Mouse (Mus musculus) gastrocnemius, postnatal 36 days (tissue): ENCODE results near the gene Tbc1d1. TPM values are rescaled to one million over a fixed set of nuclear protein-coding genes. Genes with fewer than 3 reads are reported as not detected.

Experiments
- DNase-seq, 2 experiments: peaks; one replicate each; pipeline ENCODE4 v3.0.0; 2022
- intact Hi-C: fragments of 180-260 bp; cut with DNase I; formaldehyde crosslinking; loops from one replicate; pipeline ENCODE4 v1.15.1; 2025
- total RNA-seq, 2 experiments: library from RNA; stranded (reverse); gene quantifications; 2 replicates each; pipeline ENCODE4 v1.2.3; 2021

Gene Tbc1d1
- total RNA-seq, 2 experiments from 2014 or later = 61.5 to 63.0 TPM

GRCm38 (mm10) chr5:64159781-64160704 is 3.9 kb downstream of the Tbc1d1 start:
- intact Hi-C loops = no loop called here
- peak; percentile 62 to 65 for DNase-seq

- intact Hi-C loops = no loop called here
- peak in 1 of 2 experiments; percentile 54 for DNase-seq
Measured at GRCm38 (mm10) chr5:64160705-64161391, 4.7 kb downstream of the Tbc1d1 start.

GRCm38 (mm10) chr5:64161917-64162316 is 5.8 kb downstream of the Tbc1d1 start:
- no peak for DNase-seq
- intact Hi-C loops = loop anchor here (2.0 kb wide), 1 partner anchor 35 kb away; no protein-coding TSS in a partner anchor

GRCm38 (mm10) chr5:64162582-64162981 is 6.5 kb downstream of the Tbc1d1 start:
- intact Hi-C loops = loop anchor here (2.0 kb wide), 1 partner anchor 34 kb away; no protein-coding TSS in a partner anchor
- no peak for DNase-seq

- intact Hi-C loops = no loop called here
- no peak for DNase-seq
Measured at GRCm38 (mm10) chr5:64164414-64164813, 8.3 kb downstream of the Tbc1d1 start.

GRCm38 (mm10) chr5:64165826-64166225 is 9.7 kb downstream of the Tbc1d1 start:
- no peak for DNase-seq
- intact Hi-C loops = no loop called here

GRCm38 (mm10) chr5:64168990-64169540 is 13.0 kb downstream of the Tbc1d1 start:
- no peak for DNase-seq
- intact Hi-C loops = no loop called here

GRCm38 (mm10) chr5:64172884-64173283 is 16.8 kb downstream of the Tbc1d1 start:
- no peak for DNase-seq
- intact Hi-C loops = no loop called here

- intact Hi-C loops = no loop called here
- no peak for DNase-seq
Measured at GRCm38 (mm10) chr5:64173302-64173701, 17.2 kb downstream of the Tbc1d1 start.

- no peak for DNase-seq
- intact Hi-C loops = no loop called here
Measured at GRCm38 (mm10) chr5:64174429-64174935, 18.4 kb downstream of the Tbc1d1 start.

GRCm38 (mm10) chr5:64180548-64180947 is 24.4 kb downstream of the Tbc1d1 start:
- intact Hi-C loops = no loop called here
- DNase-seq = peak in 1 of 2 experiments; percentile 42

- DNase-seq = no peak
- intact Hi-C loops = no loop called here
Measured at GRCm38 (mm10) chr5:64183712-64184111, 27.6 kb downstream of the Tbc1d1 start.

GRCm38 (mm10) chr5:64185257-64185656 is 29.2 kb downstream of the Tbc1d1 start:
- no peak for DNase-seq
- intact Hi-C loops = no loop called here

- DNase-seq = no peak
- intact Hi-C loops = no loop called here
Measured at GRCm38 (mm10) chr5:64186566-64186965, 30.5 kb downstream of the Tbc1d1 start.

- no peak for DNase-seq
- intact Hi-C loops = no loop called here
Measured at GRCm38 (mm10) chr5:64188083-64188648, 32.1 kb downstream of the Tbc1d1 start.

GRCm38 (mm10) chr5:64190892-64191291 is 34.8 kb downstream of the Tbc1d1 start:
- no peak for DNase-seq
- intact Hi-C loops = no loop called here

- peak in 1 of 2 experiments; percentile 31 for DNase-seq
- intact Hi-C loops = no loop called here
Measured at GRCm38 (mm10) chr5:64193353-64193752, 37.2 kb downstream of the Tbc1d1 start.

GRCm38 (mm10) chr5:64196250-64196865 is 40.3 kb downstream of the Tbc1d1 start:
- intact Hi-C loops = loop anchor here (2.0 kb wide), 1 partner anchor 34 kb away; no protein-coding TSS in a partner anchor
- DNase-seq = peak in 1 of 2 experiments; percentile 34

- intact Hi-C loops = loop anchor here (2.0 kb wide), 1 partner anchor 34 kb away; no protein-coding TSS in a partner anchor
- peak in 1 of 2 experiments; percentile 28 for DNase-seq
Measured at GRCm38 (mm10) chr5:64196866-64197321, 40.8 kb downstream of the Tbc1d1 start.

GRCm38 (mm10) chr5:64198624-64199023 is 42.5 kb downstream of the Tbc1d1 start:
- peak; percentile 50 to 64 for DNase-seq
- intact Hi-C loops = no loop called here
